ENCODE assay signal across 21 mouse cellular contexts in the genomic region with DNA sequence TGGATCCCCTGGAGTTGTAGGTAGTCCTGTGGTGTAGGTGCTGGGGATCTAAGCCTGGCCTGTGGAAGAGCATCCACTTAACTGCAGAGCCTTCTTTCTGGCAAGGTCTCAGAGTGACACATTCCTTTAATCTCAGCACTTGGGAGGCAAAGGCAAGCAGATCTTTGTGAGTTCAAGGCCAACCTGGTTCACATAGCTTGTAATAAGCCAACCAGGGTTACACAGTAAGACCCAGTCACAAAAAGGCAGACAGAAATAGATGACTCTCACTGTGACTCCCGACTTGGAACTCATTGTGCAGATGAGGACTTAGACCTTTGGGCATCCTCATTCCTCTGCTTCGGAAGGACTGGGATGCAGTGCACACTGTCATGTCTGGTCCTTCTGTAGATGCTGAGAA. TPM values are rescaled to one million over a fixed set of nuclear protein-coding genes. Genes with fewer than 3 reads are reported as not detected.
A peak's percentile ranks its signal among the peaks of the same experiment; 100 is the strongest.
DNase-seq lines count a peak whose midpoint lies in the region; ATAC-seq and TF ChIP-seq lines count a peak whose summit lies in the region.
"Had no signal": no experiment of that assay in that cellular context is flagged by ENCODE, and none has a peak within 500 bp of the region (broad histone marks: within the 10 kb centered on the region; RNA-seq: fewer than 3 reads in every experiment).

No protein-coding gene starts in this region.

- no peaks in the 10 kb centered on the region for H3K27me3 ChIP-seq in intestine, postnatal 0 days (replicated peaks; ENCODE audit: control insufficient read depth, insufficient read depth, low read length)
- no peaks in the 10 kb centered on the region for H3K27me3 ChIP-seq in intestine, embryonic 15.5 days (replicated peaks)
- no peaks in the 10 kb centered on the region for H3K27me3 ChIP-seq in liver, adult 2 months (ENCODE audit: control insufficient read depth, insufficient read depth, low read length)
- no peaks in the 10 kb centered on the region for H3K27me3 ChIP-seq in liver, embryonic 12.5 days (replicated peaks)
- H3K27me3 ChIP-seq in liver, postnatal 0 days (ENCODE audit: insufficient read depth, low read length): no peaks in the 10 kb centered on the region
- H3K27me3 ChIP-seq in liver, embryonic 11.5 days (replicated peaks; ENCODE audit: control insufficient read depth, insufficient read depth, low read length): no peaks in the 10 kb centered on the region
- H3K27me3 ChIP-seq: CH12.LX, Patski had no signal

- H3K4me1 ChIP-seq in intestine, postnatal 0 days (replicated peaks; ENCODE audit: control insufficient read depth, insufficient read depth, low read length): 0 out of 2 replicates have a peak, but pooled peaks cover 3% of the 10 kb centered on the region
- peaks cover 13% of the 10 kb centered on the region for H3K4me1 ChIP-seq in intestine, embryonic 15.5 days (replicated peaks)
- H3K4me1 ChIP-seq in liver, adult 2 months (ENCODE audit: control insufficient read depth, insufficient read depth, low read length): peaks cover 17% of the 10 kb centered on the region
- peaks cover 40% of the 10 kb centered on the region for H3K4me1 ChIP-seq in liver, embryonic 12.5 days
- peaks cover 8% of the 10 kb centered on the region for H3K4me1 ChIP-seq in liver, postnatal 0 days (ENCODE audit: insufficient read depth)
- peaks cover 13% of the 10 kb centered on the region for H3K4me1 ChIP-seq in liver, embryonic 11.5 days (replicated peaks; ENCODE audit: control insufficient read depth, insufficient read depth, low read length)

- peak overlapping the region; percentile 17 for H3K9ac ChIP-seq in intestine, postnatal 0 days (ENCODE audit: low read depth, low read length)
- H3K9ac ChIP-seq in intestine, embryonic 15.5 days: no peak overlapping the region
- no peak overlapping the region for H3K9ac ChIP-seq in liver, adult 2 months (ENCODE audit: low read depth, low read length)
- no peak overlapping the region for H3K9ac ChIP-seq in liver, embryonic 12.5 days
- H3K9ac ChIP-seq in liver, postnatal 0 days (replicated peaks): no peak overlapping the region; the same call in 1 of the 2 replicates
- no peak overlapping the region for H3K9ac ChIP-seq in liver, embryonic 11.5 days (ENCODE audit: low read depth, low read length)

- TF ChIP-seq EP300 in liver, postnatal 0 days (IDR thresholded peaks at IDR 0.05; ENCODE audit: low read depth): no peak

- H3K79me2 ChIP-seq in liver, adult 2 months (ENCODE audit: control insufficient read depth, insufficient read depth, low read length): peaks cover 17% of the 10 kb centered on the region

- no peak for TF ChIP-seq CTCF in intestine, postnatal 0 days (IDR thresholded peaks at IDR 0.05; ENCODE audit: low read depth)
- no peak for TF ChIP-seq CTCF in liver, adult 2 months (IDR thresholded peaks at IDR 0.05; ENCODE audit: low read depth, low read length)
- TF ChIP-seq CTCF in liver, postnatal 0 days (IDR thresholded peaks at IDR 0.05; ENCODE audit: low read depth): no peak

- no peak overlapping the region for H3K4me3 ChIP-seq in intestine, postnatal 0 days (ENCODE audit: low read depth, low read length)
- H3K4me3 ChIP-seq in intestine, embryonic 15.5 days (replicated peaks): no peak overlapping the region
- no peak overlapping the region for H3K4me3 ChIP-seq in liver, adult 2 months (ENCODE audit: insufficient read depth, low read depth, low read length)
- no peak overlapping the region for H3K4me3 ChIP-seq in liver, embryonic 12.5 days
- H3K4me3 ChIP-seq in liver, postnatal 0 days (ENCODE audit: low read depth, low read length): peak overlapping the region; percentile 72; the same call in 1 of the 2 replicates
- H3K4me3 ChIP-seq in liver, embryonic 11.5 days (ENCODE audit: low read depth, low read length): no peak overlapping the region

- H3K4me2 ChIP-seq in intestine, postnatal 0 days (replicated peaks; ENCODE audit: low read depth): peak overlapping the region; percentile 86
- no peak overlapping the region for H3K4me2 ChIP-seq in intestine, embryonic 15.5 days (replicated peaks)
- no peak overlapping the region for H3K4me2 ChIP-seq in liver, embryonic 12.5 days
- H3K4me2 ChIP-seq in liver, postnatal 0 days (ENCODE audit: low read depth, low read length): peak overlapping the region; percentile 86
- H3K4me2 ChIP-seq in liver, embryonic 11.5 days: no peak overlapping the region

- no peak for TF ChIP-seq POLR2A in liver, adult 2 months (IDR thresholded peaks at IDR 0.05; ENCODE audit: extremely low read depth, insufficient read depth, low read length)

- H3K36me3 ChIP-seq in intestine, postnatal 0 days (ENCODE audit: control insufficient read depth, insufficient read depth): peaks cover 27% of the 10 kb centered on the region; the same call in 1 of the 2 replicates
- H3K36me3 ChIP-seq in intestine, embryonic 15.5 days: peaks cover 7% of the 10 kb centered on the region; the same call in 1 of the 2 replicates
- H3K36me3 ChIP-seq in liver, adult 2 months (ENCODE audit: control insufficient read depth, insufficient read depth, low read length): peaks cover 6% of the 10 kb centered on the region; the same call in 1 of the 2 replicates
- H3K36me3 ChIP-seq in liver, embryonic 12.5 days: peaks cover 18% of the 10 kb centered on the region
- peaks cover 9% of the 10 kb centered on the region for H3K36me3 ChIP-seq in liver, postnatal 0 days (replicated peaks; ENCODE audit: insufficient read depth, low read length)
- H3K36me3 ChIP-seq in liver, embryonic 11.5 days (ENCODE audit: control insufficient read depth, insufficient read depth, low read length): 0 out of 2 replicates have a peak, but pooled peaks cover 5% of the 10 kb centered on the region

- 78% methylated on average over 2 of the region's 2 CpGs for WGBS in intestine, postnatal 0 days
- 86% methylated on average over 2 of the region's 2 CpGs for WGBS in intestine, embryonic 15.5 days
- WGBS in liver, adult 2 months: 25% methylated on average over 2 of the region's 2 CpGs
- 77% methylated on average over 2 of the region's 2 CpGs for WGBS in liver, embryonic 12.5 days (ENCODE audit: insufficient replicate concordance)
- WGBS in liver, postnatal 0 days (ENCODE audit: insufficient replicate concordance): 77% methylated on average over 2 of the region's 2 CpGs
- 89% methylated on average over 2 of the region's 2 CpGs for WGBS in liver, embryonic 11.5 days

- peak; percentile 57 for DNase-seq in liver, adult 2 months (ENCODE audit: extremely low read depth, low read depth, low spot score)
- no peak for DNase-seq in liver, postnatal 0 days
- no peak for DNase-seq in liver, embryonic 11.5 days (ENCODE audit: low spot score)
- DNase-seq: adrenal gland, adult 2 months; adrenal gland, adult 8-10 months; adrenal gland, postnatal 10 days; adrenal gland, postnatal 14 days; adrenal gland, postnatal 25 days; adrenal gland, postnatal 36 days; B cell, adult 2 months; cerebellum, adult 11 months; cerebellum, adult 11-12 months; cerebellum, adult 18-20 months had no signal

- no peaks in the 10 kb centered on the region for H3K9me3 ChIP-seq in intestine, postnatal 0 days (ENCODE audit: control insufficient read depth)
- H3K9me3 ChIP-seq in intestine, embryonic 15.5 days: no peaks in the 10 kb centered on the region
- no peaks in the 10 kb centered on the region for H3K9me3 ChIP-seq in liver, embryonic 12.5 days (replicated peaks)
- no peaks in the 10 kb centered on the region for H3K9me3 ChIP-seq in liver, postnatal 0 days (ENCODE audit: low read length)
- no peaks in the 10 kb centered on the region for H3K9me3 ChIP-seq in liver, embryonic 11.5 days (ENCODE audit: control insufficient read depth, low read length)
- H3K9me3 ChIP-seq: G1E had no signal

- no peak for ATAC-seq in intestine, postnatal 0 days
- no peak for ATAC-seq in intestine, embryonic 15.5 days
- no peak for ATAC-seq in liver, embryonic 12.5 days
- ATAC-seq in liver, postnatal 0 days: no peak
- ATAC-seq in liver, embryonic 11.5 days (replicated peaks; ENCODE audit: low FRiP score): no peak
- ATAC-seq: activated CD4-positive, CD25-positive, alpha-beta regulatory T cell, adult 4 months; CD4-positive, CD25-positive, alpha-beta regulatory T cell, adult 4 months; Patski had no signal

- peak overlapping the region; percentile 68 for H3K27ac ChIP-seq in intestine, postnatal 0 days (ENCODE audit: low read depth, low read length)
- H3K27ac ChIP-seq in intestine, embryonic 15.5 days: no peak overlapping the region
- H3K27ac ChIP-seq in liver, adult 2 months (replicated peaks; ENCODE audit: insufficient read depth, low read depth, low read length): no peak overlapping the region
- H3K27ac ChIP-seq in liver, embryonic 12.5 days: no peak overlapping the region
- peak overlapping the region; percentile 98 for H3K27ac ChIP-seq in liver, postnatal 0 days (ENCODE audit: low read depth)
- no peak overlapping the region for H3K27ac ChIP-seq in liver, embryonic 11.5 days (ENCODE audit: low read depth, low read length)

RNA-seq across cellular contexts. Expression of a gene that starts 2.3 kb away (rescaled TPM):
- 215 and 238 TPM in 2 replicates for polyA plus RNA-seq in intestine, postnatal 0 days (2015; fragmentation: Nextera tagmentation; extraction: Ambion mirVana)
- 39.9 and 41.9 TPM in 2 replicates for polyA plus RNA-seq in intestine, embryonic 15.5 days (2015; fragmentation: Nextera tagmentation; extraction: Ambion mirVana)
- total RNA-seq in liver, adult 2 months (2014; rRNA removed): 10.6 and 20.1 TPM in 2 replicates
- polyA plus RNA-seq in liver, adult 2 months (2012; rRNA removed): 18.4 and 26.9 TPM in 2 replicates
- 16.4 and 16.5 TPM in 2 replicates for polyA plus RNA-seq in liver, embryonic 12.5 days (2016; fragmentation: Nextera tagmentation; extraction: Ambion mirVana)
- polyA plus RNA-seq in liver, postnatal 0 days (2015; fragmentation: Nextera tagmentation; extraction: Ambion mirVana): 48.2 and 52.7 TPM in 2 replicates
- polyA plus RNA-seq in liver, embryonic 11.5 days (2014; fragmentation: Nextera tagmentation; extraction: Ambion mirVana): 27.9 and 31.3 TPM in 2 replicates

RNA-seq across cellular contexts. Expression of a gene that starts 24.1 kb away (rescaled TPM):
- 2.8 and 3.2 TPM in 2 replicates for polyA plus RNA-seq in intestine, postnatal 0 days (2015; fragmentation: Nextera tagmentation; extraction: Ambion mirVana)
- 5.2 and 5.4 TPM in 2 replicates for polyA plus RNA-seq in intestine, embryonic 15.5 days (2015; fragmentation: Nextera tagmentation; extraction: Ambion mirVana)
- total RNA-seq in liver, adult 2 months (2014; rRNA removed): 14.1 and 23.2 TPM in 2 replicates
- polyA plus RNA-seq in liver, adult 2 months (2012; rRNA removed): 32.6 and 42.4 TPM in 2 replicates
- polyA plus RNA-seq in liver, embryonic 12.5 days (2016; fragmentation: Nextera tagmentation; extraction: Ambion mirVana): 2.7 TPM in 2 replicates
- 2.7 and 3.6 TPM in 2 replicates for polyA plus RNA-seq in liver, postnatal 0 days (2015; fragmentation: Nextera tagmentation; extraction: Ambion mirVana)
- 5.4 and 6.3 TPM in 2 replicates for polyA plus RNA-seq in liver, embryonic 11.5 days (2014; fragmentation: Nextera tagmentation; extraction: Ambion mirVana)

RNA-seq across cellular contexts. Expression of a gene that starts 56.8 kb away (rescaled TPM):
- 10.4 and 11.0 TPM in 2 replicates for polyA plus RNA-seq in intestine, postnatal 0 days (2015; fragmentation: Nextera tagmentation; extraction: Ambion mirVana)
- 21.8 and 22.0 TPM in 2 replicates for polyA plus RNA-seq in intestine, embryonic 15.5 days (2015; fragmentation: Nextera tagmentation; extraction: Ambion mirVana)
- total RNA-seq in liver, adult 2 months (2014; rRNA removed): 25.4 and 30.4 TPM in 2 replicates
- 5.6 and 6.7 TPM in 2 replicates for polyA plus RNA-seq in liver, adult 2 months (2012; rRNA removed)
- polyA plus RNA-seq in liver, embryonic 12.5 days (2016; fragmentation: Nextera tagmentation; extraction: Ambion mirVana): 12.5 and 13.4 TPM in 2 replicates
- 4.7 and 6.2 TPM in 2 replicates for polyA plus RNA-seq in liver, postnatal 0 days (2015; fragmentation: Nextera tagmentation; extraction: Ambion mirVana)
- polyA plus RNA-seq in liver, embryonic 11.5 days (2014; fragmentation: Nextera tagmentation; extraction: Ambion mirVana): 17.8 and 17.9 TPM in 2 replicates

Comparison
In these comparisons a context has a peak if more than half of its experiments do, and no peak if none do; other contexts are left out.
1. H3K27ac ChIP-seq: peak in intestine, postnatal 0 days (single experiment) and liver, postnatal 0 days (single experiment); none in intestine, embryonic 15.5 days (single experiment), liver, adult 2 months (single experiment), liver, embryonic 12.5 days (single experiment) and liver, embryonic 11.5 days (single experiment).
2. H3K4me2 ChIP-seq: peak in intestine, postnatal 0 days (single experiment) and liver, postnatal 0 days (single experiment); none in intestine, embryonic 15.5 days (single experiment), liver, embryonic 12.5 days (single experiment) and liver, embryonic 11.5 days (single experiment).